Mouse (Mus musculus) heart, embryonic 11.5 days (tissue): ENCODE measurements around the gene Hao1. TPM values are rescaled to one million over a fixed set of nuclear protein-coding genes. Genes with fewer than 3 reads are reported as not detected.

Experiments used
- ATAC-seq: fragments of 200-750 bp; cut with Nextera tagmentation; replicated peaks from 2 replicates; pipeline ENCODE4 v1.8.0; 2017; ENCODE audit warnings: moderate library complexity; ENCODE audit not compliant: insufficient number of reproducible peaks, low FRiP score, low TSS enrichment
- H3K27ac ChIP-seq: fragments of 300-500 bp; sonication (generic); 2 replicates; pipeline ENCODE4 v1.5.1; 2014; ENCODE audit warnings: mild to moderate bottlenecking, low read depth, low read length
- H3K27me3 ChIP-seq: fragments of 300-500 bp; sonication (generic); 2 replicates; pipeline ENCODE4 v1.6.1; 2014; ENCODE audit warnings: mild to moderate bottlenecking, low read length, mixed read lengths; ENCODE audit not compliant: control insufficient read depth, insufficient read depth
- H3K36me3 ChIP-seq: fragments of 300-500 bp; sonication (generic); 2 replicates; pipeline ENCODE4 v1.6.1; 2014; ENCODE audit warnings: mild to moderate bottlenecking, low read length, moderate library complexity, mixed read lengths; ENCODE audit not compliant: control insufficient read depth, insufficient read depth
- H3K4me1 ChIP-seq: fragments of 300-500 bp; sonication (generic); 2 replicates; pipeline ENCODE4 v1.6.1; 2014; ENCODE audit warnings: low read length; ENCODE audit not compliant: control insufficient read depth, insufficient read depth
- H3K4me2 ChIP-seq: fragments of 300-500 bp; sonication (generic); 2 replicates; pipeline ENCODE4 v1.6.1; 2014; ENCODE audit warnings: mild to moderate bottlenecking, moderate library complexity
- H3K4me3 ChIP-seq: fragments of 300-500 bp; sonication (generic); 2 replicates; pipeline ENCODE4 v1.5.1; 2014; ENCODE audit warnings: low read depth, low read length
- H3K9ac ChIP-seq: fragments of 300-500 bp; sonication (generic); 2 replicates; pipeline ENCODE4 v1.6.1; 2014; ENCODE audit warnings: mild to moderate bottlenecking, low read depth, low read length, moderate library complexity
- H3K9me3 ChIP-seq: fragments of 300-500 bp; sonication (generic); replicated peaks from 2 replicates; pipeline ENCODE4 v1.6.1; 2016; ENCODE audit warnings: low read length; ENCODE audit not compliant: control insufficient read depth
- WGBS: fragments of 180-500 bp; shearing (Covaris S2); extraction: QIAGEN DNeasy Blood & Tissue Kit; methylation state at CpG from one replicate; pipeline ENCODE4 v1.1.7; 2014; ENCODE audit not compliant: insufficient replicate concordance; 5-methylcytosine and 5-hydroxymethylcytosine counted together
- polyA plus RNA-seq: library from polyadenylated mRNA; unstranded; fragments of >200 nt; fragmentation: Nextera tagmentation; extraction: Ambion mirVana; gene quantifications from 2 replicates; pipeline ENCODE4 v1.2.1, GENCODE M21; 2014

The Hao1 gene
- polyA plus RNA-seq, 1 experiment from 2014 or later: not detected

GRCm38 (mm10) chr2:134486055-134486834 is 67.9 kb downstream of the Hao1 start:
- no peak for ATAC-seq
- no peak overlapping the region for H3K9ac ChIP-seq
- H3K27me3 ChIP-seq: no peaks in the 10 kb centered on the region
- H3K4me1 ChIP-seq: no peaks in the 10 kb centered on the region
- H3K4me3 ChIP-seq: no peak overlapping the region
- no peak overlapping the region for H3K27ac ChIP-seq
- no peaks in the 10 kb centered on the region for H3K9me3 ChIP-seq
- H3K4me2 ChIP-seq: no peak overlapping the region
- WGBS: 61% methylated on average over 11 of the region's 11 CpGs
- H3K36me3 ChIP-seq: no peaks in the 10 kb centered on the region

GRCm38 (mm10) chr2:134482683-134483082 is 71.5 kb downstream of the Hao1 start:
- no peak overlapping the region for H3K4me3 ChIP-seq
- H3K36me3 ChIP-seq: no peaks in the 10 kb centered on the region
- no peak for ATAC-seq
- H3K9ac ChIP-seq: no peak overlapping the region
- WGBS: 38% methylated on average over 4 of the region's 4 CpGs
- H3K9me3 ChIP-seq: no peaks in the 10 kb centered on the region
- H3K4me1 ChIP-seq: no peaks in the 10 kb centered on the region
- H3K27me3 ChIP-seq: no peaks in the 10 kb centered on the region
- H3K27ac ChIP-seq: no peak overlapping the region
- H3K4me2 ChIP-seq: no peak overlapping the region

- Histone ChIP-seq H3K36me3 (no peaks in the 10 kb centered on the region), H3K4me3 (no peak overlapping the region), H3K4me1 (no peaks in the 10 kb centered on the region), H3K9me3 (no peaks in the 10 kb centered on the region), H3K4me2 (no peak overlapping the region), H3K9ac (no peak overlapping the region), H3K27me3 (no peaks in the 10 kb centered on the region), H3K27ac (no peak overlapping the region)
- 14% methylated on average over 8 of the region's 8 CpGs for WGBS
- no peak for ATAC-seq
These were observed 72.4 kb downstream of the Hao1 start for GRCm38 (mm10) chr2:134481759-134482158.

GRCm38 (mm10) chr2:134481174-134481573 is 73.0 kb downstream of the Hao1 start:
- no peak for ATAC-seq
- H3K36me3 ChIP-seq: no peaks in the 10 kb centered on the region
- H3K4me1 ChIP-seq: no peaks in the 10 kb centered on the region
- H3K4me2 ChIP-seq: no peak overlapping the region
- 93% methylated on average over 6 of the region's 6 CpGs for WGBS
- H3K9me3 ChIP-seq: no peaks in the 10 kb centered on the region
- no peak overlapping the region for H3K27ac ChIP-seq
- H3K9ac ChIP-seq: no peak overlapping the region
- H3K27me3 ChIP-seq: no peaks in the 10 kb centered on the region
- no peak overlapping the region for H3K4me3 ChIP-seq

GRCm38 (mm10) chr2:134465132-134465531 is 89.0 kb downstream of the Hao1 start:
- H3K4me3 ChIP-seq: no peak overlapping the region
- ATAC-seq: no peak
- H3K9ac ChIP-seq: no peak overlapping the region
- no peaks in the 10 kb centered on the region for H3K4me1 ChIP-seq
- H3K27me3 ChIP-seq: no peaks in the 10 kb centered on the region
- no peaks in the 10 kb centered on the region for H3K36me3 ChIP-seq
- WGBS: 52% methylated on average over 2 of the region's 2 CpGs
- no peak overlapping the region for H3K4me2 ChIP-seq
- H3K9me3 ChIP-seq: no peaks in the 10 kb centered on the region
- H3K27ac ChIP-seq: no peak overlapping the region

- Histone ChIP-seq H3K9me3 (no peaks in the 10 kb centered on the region), H3K4me2 (no peak overlapping the region), H3K27ac (no peak overlapping the region), H3K4me3 (no peak overlapping the region), H3K9ac (no peak overlapping the region), H3K27me3 (no peaks in the 10 kb centered on the region), H3K4me1 (no peaks in the 10 kb centered on the region), H3K36me3 (no peaks in the 10 kb centered on the region)
- no peak for ATAC-seq
- WGBS: 64% methylated on average over 6 of the region's 6 CpGs
These were observed 91.8 kb downstream of the Hao1 start for GRCm38 (mm10) chr2:134462321-134462720.

- Histone ChIP-seq H3K27ac (no peak overlapping the region), H3K36me3 (no peaks in the 10 kb centered on the region), H3K4me1 (no peaks in the 10 kb centered on the region), H3K4me3 (no peak overlapping the region), H3K4me2 (no peak overlapping the region), H3K9ac (no peak overlapping the region), H3K27me3 (no peaks in the 10 kb centered on the region), H3K9me3 (no peaks in the 10 kb centered on the region)
- no peak for ATAC-seq
- WGBS: 62% methylated on average over 5 of the region's 5 CpGs
These were observed 93.3 kb downstream of the Hao1 start for GRCm38 (mm10) chr2:134460831-134461230.

GRCm38 (mm10) chr2:134456065-134456505 is 98.1 kb downstream of the Hao1 start:
- H3K9me3 ChIP-seq: no peaks in the 10 kb centered on the region
- no peak overlapping the region for H3K4me2 ChIP-seq
- WGBS: 36% methylated on average over 7 of the region's 7 CpGs
- no peaks in the 10 kb centered on the region for H3K36me3 ChIP-seq
- ATAC-seq: no peak
- H3K27ac ChIP-seq: no peak overlapping the region
- no peak overlapping the region for H3K9ac ChIP-seq
- H3K27me3 ChIP-seq: no peaks in the 10 kb centered on the region
- H3K4me3 ChIP-seq: no peak overlapping the region
- H3K4me1 ChIP-seq: no peaks in the 10 kb centered on the region

GRCm38 (mm10) chr2:134452748-134453147 is 101.4 kb downstream of the Hao1 start:
- no peak for ATAC-seq
- Histone ChIP-seq H3K9ac (no peak overlapping the region), H3K9me3 (no peaks in the 10 kb centered on the region), H3K27ac (no peak overlapping the region), H3K4me1 (no peaks in the 10 kb centered on the region), H3K27me3 (no peaks in the 10 kb centered on the region), H3K36me3 (no peaks in the 10 kb centered on the region), H3K4me2 (no peak overlapping the region), H3K4me3 (no peak overlapping the region)
- 81% methylated on average over 1 of the region's 1 CpGs for WGBS
